Mouse (Mus musculus) lung, postnatal 25 days (tissue): ENCODE results near the gene Raet1e.
"Not testable (repeated sequence)": the region's sequence is repeated elsewhere in the genome, so short reads cannot be mapped to it uniquely, and the experiment has no call there.

ENCODE experiments used
- DNase-seq: peaks from one replicate; pipeline ENCODE4 v3.0.0; 2022; ENCODE audit warnings: low spot score

Gene Raet1e

DNA sequence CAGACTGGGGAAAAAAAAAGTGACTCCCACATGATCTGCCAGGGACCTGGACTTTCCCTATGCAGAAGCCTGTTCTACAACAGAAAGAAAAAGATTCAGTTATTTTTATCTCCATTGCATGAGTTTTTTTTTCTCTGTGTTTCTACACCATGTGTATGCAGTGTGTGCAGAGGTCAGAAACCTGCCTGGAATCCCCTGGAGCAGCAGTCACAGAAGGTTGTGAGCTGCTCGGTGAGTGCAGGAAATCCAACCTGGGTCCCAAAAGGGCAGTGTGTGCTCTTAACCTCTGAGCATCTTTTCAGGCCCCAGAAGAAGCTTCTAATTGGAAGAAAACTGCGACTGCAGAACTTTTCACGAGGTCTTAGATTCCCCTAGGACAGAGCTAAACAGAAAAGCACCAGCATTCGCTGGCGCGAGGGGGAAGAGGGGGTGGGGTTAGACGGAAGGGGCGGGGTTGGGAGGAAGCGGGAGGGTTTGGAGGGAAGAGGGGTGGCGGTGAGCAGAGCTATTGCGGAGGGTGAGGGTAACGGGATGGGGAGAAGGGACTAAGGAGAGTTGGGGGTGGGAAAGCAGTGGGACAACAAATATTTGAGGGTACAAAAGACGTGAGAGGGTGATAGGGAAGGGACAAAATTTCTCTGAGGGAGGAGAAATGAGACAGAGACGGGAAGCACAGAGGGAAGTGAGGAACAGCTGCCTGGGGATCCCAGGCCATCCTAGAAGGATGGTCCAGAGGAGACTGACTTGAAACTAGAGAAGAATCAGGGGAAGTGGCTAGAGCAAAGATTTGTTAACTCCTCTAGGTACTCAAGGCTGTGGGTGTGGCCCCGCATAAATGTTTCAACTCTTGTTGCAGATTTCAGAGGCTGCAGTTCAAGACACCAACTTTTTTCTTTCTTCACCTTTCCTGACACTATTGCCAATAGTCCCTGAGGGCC, 203.3 kb downstream of the Raet1e start:
- DNase-seq, result not testable (repeated sequence)

DNA sequence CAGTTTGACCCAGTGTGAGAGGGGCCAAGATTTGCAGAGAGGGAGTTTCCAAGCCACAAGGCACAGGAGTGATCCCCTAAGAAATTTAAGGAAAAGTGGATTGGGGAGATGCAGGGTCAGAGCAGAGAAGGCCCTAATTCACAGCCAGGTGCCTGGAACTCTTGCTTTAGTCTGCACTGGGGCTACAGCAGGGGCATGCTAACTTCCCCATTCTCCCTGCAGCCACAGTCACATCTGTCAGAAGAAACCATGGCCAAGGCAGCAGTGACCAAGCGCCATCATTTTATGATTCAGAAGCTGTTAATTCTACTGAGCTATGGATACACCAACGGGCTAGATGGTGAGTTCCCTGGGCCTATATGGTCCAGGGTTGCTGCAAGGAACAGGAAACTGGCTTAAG, 204.1 kb downstream of the Raet1e start:
- DNase-seq, result not testable (repeated sequence)

DNA sequence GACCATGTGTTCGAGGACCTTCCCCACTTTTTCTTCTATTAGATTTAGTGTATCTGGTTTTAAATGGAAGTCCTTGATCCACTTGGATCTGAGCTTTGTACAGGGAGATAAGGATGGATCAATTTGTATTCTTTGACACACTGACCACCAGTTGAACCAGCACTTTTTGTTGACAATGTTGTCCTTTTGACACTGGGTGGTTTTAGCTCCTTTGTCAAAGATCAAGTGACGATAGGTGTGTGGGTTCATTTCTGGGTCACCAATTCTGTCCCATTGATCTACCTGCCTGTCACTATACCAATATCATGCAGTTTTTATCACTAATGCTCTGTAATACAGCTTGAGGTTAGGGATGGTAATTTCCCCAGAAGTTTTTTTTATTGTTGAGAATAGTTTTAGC, 206.5 kb downstream of the Raet1e start:
- DNase-seq, result not testable (repeated sequence)

DNA sequence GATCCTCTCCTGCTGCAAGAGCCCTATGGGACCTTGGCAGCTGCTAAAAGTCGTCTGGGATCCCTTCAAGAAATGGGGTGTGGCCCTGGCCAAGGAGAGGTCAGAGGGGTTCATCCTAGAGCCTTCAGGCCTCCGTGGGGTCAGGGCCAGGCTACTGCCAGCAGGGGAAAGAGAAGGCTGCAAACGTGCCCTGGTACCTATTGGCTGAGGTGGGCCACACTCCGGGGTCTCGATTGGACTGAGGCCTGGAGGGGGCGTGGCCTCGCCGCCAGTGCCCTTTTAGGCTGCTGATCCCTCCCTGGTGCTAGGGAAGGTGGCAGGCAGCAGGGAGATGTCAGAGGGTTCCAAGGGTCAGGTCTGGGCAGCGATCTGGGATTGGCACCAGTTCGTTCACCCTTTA, 222.9 kb downstream of the Raet1e start:
- not testable (repeated sequence) for DNase-seq

DNA sequence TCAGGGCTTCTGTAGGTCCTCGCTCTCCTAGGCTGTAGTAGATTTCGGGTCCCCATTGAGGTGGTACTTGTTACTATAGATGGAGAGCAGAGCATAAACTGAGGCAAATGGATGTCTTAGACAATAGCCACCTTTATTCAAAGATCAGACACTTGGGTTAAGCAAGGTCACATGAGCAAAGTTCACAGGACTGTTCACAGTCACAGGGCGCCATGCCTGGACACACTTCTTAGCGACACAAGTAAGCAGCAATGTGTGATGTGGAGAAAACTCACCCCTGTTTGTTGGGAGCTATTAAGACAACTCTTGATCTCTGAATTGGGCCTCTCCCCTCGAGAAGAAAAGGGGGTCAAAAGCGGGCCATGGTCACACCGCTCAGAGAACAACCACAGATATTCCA, 231.8 kb downstream of the Raet1e start:
- DNase-seq, result not testable (repeated sequence)

DNA sequence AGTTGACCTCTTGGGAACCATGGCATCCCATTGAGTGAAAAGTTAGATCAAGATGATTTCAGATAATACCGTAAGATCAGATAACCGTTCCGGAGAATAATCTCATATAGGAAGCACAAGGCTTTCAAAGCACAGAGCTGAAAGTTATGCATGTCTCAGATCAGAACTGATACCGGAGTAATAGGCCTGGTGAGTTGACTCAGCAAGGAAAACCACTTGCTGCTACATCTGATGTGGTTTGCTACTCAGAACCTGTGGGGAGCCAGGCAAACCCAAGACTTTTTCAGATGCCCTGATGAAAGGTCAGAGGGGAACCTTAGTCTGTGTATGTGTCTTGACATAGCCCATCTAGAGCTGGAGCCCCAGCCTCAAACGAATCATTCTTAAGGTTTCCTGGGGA, 233.2 kb downstream of the Raet1e start:
- not testable (repeated sequence) for DNase-seq

DNA sequence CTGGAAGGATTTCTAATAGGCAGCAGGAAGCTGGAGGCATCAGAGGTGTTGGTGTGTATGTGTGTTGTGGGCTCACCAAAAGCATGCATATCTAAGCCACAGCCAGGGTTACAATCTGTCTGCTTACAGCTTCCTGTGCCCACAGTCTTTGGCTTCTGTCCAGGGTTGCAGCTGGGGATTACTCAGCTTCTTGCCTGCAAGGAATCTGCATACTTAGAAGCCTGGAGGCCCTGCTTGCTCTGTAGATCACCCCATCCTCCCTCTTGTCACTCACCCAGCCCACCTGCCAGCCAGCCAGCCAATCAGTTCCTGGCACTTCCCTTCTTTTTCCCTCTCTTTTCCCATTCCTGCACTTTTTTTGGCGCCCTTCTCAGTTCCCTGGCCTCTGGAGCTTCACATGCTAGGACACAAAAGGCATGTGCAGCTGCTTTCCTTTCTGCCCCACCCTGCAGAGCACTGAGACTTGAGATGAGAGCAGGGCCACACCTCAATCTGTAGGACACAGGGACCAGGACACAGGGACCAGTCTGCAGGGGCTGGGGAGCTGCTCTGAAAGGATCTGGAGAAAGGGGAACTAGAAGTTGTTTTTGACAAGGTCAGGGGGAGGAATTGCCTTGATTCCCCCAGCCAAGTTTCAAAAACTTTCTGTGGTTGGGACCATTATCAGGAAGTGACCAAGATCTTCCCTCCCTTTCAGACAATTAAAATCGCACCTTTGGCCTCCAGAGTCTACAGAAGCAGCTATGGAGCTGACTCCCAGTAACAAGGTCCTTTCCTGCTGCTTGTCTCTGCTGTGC, 234.9 kb downstream of the Raet1e start:
- not testable (repeated sequence) for DNase-seq

DNA sequence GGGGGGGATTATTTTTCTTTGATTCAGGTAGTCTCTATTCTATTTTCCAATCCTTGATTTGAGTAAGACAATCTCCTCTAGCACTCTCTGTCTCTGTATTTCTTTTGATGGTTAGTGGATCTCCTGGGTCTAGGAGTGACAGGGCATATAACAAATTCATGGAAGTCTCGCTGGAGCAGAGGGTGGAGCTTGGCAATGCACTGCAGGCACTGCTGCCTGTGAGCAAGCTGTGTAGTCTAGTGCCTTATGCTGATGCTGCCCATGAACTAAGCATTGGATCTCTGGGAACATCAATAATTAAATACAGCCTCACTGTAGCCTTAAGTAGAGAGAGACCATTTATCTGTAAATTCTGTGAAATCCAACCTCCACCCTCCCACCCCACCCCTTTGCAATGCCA, 238.3 kb downstream of the Raet1e start:
- not testable (repeated sequence) for DNase-seq

DNA sequence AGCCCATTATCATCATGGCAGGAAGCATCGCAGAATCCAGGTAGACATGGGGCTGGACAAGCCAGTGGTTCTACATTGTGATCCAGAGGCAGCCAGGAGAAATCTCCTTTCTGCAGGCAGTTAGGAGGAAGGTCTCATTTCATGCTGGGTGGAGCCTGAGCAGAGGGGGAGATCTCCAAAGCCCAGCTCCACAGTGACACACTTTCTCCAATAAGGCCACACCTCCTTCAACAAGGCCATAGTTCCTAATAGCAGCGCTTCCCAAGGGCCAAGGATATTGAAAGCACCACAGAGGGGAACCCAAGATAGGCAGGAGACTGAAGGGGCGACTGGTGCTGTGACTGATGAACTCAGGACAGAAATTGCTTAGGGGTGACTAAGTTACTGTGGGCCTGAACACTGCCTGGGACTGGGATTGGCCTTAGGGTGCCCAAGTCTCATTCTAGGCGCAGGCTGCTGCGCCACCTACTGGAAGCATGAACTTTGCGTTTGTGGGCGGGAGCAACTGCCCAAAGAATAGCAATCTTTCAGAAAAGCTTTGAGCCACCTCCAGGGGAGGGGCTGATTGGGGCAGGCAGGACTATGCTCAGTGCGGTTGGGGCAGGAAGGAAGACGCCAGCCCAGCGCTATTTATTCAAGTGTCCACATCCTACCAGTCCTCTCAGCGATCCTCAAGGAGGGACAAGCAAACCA, 244.0 kb downstream of the Raet1e start:
- DNase-seq, result peak; percentile 41

DNA sequence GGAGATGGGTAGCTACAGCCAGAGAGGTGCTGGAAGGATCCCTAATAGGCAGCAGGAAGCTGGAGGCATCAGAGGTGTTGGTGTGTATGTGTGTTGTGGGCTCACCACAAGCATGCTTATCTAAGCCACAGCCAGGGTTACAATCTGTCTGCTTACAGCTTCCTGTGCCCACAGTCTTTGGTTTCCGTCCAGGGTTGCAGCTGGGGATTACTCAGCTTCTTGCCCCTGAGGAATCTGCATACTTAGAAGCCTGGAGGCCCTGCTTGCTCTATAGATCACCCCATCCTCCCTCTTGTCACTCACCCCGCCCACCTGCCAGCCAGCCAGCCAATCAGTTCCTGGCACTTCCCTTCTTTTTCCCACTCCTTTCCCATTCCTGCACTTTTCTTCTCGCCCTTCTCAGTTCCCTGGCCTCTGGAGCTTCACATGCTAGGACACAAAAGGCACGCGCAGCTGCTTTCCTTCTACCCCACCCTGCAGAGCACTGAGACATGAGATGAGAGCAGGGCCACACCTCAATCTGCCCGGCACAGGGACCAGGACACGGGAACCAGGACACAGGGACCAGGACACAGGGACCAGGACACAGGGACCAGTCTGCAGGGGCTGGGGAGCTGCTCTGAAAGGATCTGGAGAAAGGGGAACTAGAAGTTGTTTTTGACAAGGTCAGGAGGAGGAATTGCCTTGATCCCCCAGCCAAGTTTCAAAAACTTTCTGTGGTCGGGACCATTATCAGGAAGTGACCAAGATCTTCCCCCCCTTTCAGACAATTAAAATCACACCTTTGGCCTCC, 255.5 kb downstream of the Raet1e start:
- not testable (repeated sequence) for DNase-seq
